Mouse (Mus musculus) brown adipose tissue, adult 24 weeks (tissue): ENCODE data around the gene Hunk. TPM values are rescaled to one million over a fixed set of nuclear protein-coding genes. Genes with fewer than 3 reads are reported as not detected.

Source experiments
- H3K27ac ChIP-seq: fragments of 200-500 bp; replicated peaks from 2 replicates; pipeline ENCODE4 v1.5.1; 2012; ENCODE audit warnings: low read depth, mild to moderate bottlenecking, low read length
- H3K4me1 ChIP-seq: fragments of 200-500 bp; 2 replicates; pipeline ENCODE4 v1.6.1; 2012; ENCODE audit warnings: low read length, mixed read lengths; ENCODE audit not compliant: control insufficient read depth, insufficient read depth, insufficient read length
- H3K4me3 ChIP-seq: fragments of 200-500 bp; 2 replicates; pipeline ENCODE4 v1.5.1; 2012; ENCODE audit warnings: low read depth, mild to moderate bottlenecking, low read length, moderate library complexity; ENCODE audit not compliant: insufficient read depth
- polyA plus RNA-seq: library from polyadenylated mRNA; stranded (reverse); fragments of >200 nt; gene quantifications from 2 replicates; pipeline ENCODE4 v1.2.4, GENCODE M21; 2012; ENCODE audit not compliant: missing spikeins, insufficient read depth, insufficient read length

Hunk gene
- polyA plus RNA-seq, 1 experiment = not detected

- Histone ChIP-seq H3K4me1 (no peaks in the 10 kb centered on the region), H3K4me3 (no peak overlapping the region), H3K27ac (no peak overlapping the region)
Measured at GRCm38 (mm10) chr16:90440654-90441053, 54.8 kb downstream of the Hunk start.

GRCm38 (mm10) chr16:90442991-90443390, 57.2 kb downstream of the Hunk start:
- Histone ChIP-seq H3K4me1 (no peaks in the 10 kb centered on the region), H3K27ac (no peak overlapping the region), H3K4me3 (no peak overlapping the region)

GRCm38 (mm10) chr16:90453197-90453596, 67.4 kb downstream of the Hunk start:
- H3K27ac ChIP-seq = no peak overlapping the region
- no peaks in the 10 kb centered on the region for H3K4me1 ChIP-seq
- H3K4me3 ChIP-seq = no peak overlapping the region

GRCm38 (mm10) chr16:90456495-90457125, 70.8 kb downstream of the Hunk start:
- Histone ChIP-seq H3K4me3 (no peak overlapping the region), H3K27ac (no peak overlapping the region), H3K4me1 (0 out of 2 replicates have a peak, but pooled peaks cover 5% of the 10 kb centered on the region)

GRCm38 (mm10) chr16:90458899-90459610, 73.2 kb downstream of the Hunk start:
- Histone ChIP-seq H3K4me3 (no peak overlapping the region), H3K27ac (no peak overlapping the region), H3K4me1 (peaks cover 10% of the 10 kb centered on the region; the same call in 1 of the 2 replicates)

DNA sequence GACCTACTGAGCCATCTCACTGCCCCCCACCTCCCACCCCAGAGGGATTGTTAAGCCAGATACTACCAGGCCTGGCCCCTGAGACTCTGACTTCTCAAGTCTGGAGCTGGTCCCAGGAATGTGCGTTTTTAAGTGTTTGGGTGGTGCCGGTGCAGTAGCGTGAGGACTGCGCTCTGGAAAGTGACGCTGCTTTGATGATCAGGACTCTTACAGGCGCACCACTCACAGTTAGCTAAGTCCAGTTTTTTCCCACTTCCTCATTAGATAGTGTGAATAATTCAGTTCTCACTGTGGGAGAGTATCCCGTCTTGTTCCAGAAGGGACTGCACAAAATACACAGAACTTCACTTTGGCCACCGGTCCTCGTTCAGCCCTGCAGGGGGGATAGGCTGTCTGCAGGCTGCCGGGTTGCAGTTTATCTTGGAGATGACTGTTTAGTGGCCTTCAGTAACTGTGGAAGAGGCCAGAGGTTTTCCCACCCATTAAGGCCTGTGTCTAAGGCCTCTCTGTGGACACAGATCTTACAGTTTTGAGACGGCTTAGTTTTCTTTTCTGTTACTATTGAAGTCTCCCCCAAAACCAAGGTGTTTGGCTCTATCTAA, 75.6 kb downstream of the Hunk start:
- Histone ChIP-seq H3K4me3 (no peak overlapping the region), H3K27ac (no peak overlapping the region), H3K4me1 (peaks cover 10% of the 10 kb centered on the region; the same call in 1 of the 2 replicates)

GRCm38 (mm10) chr16:90462728-90463275, 77.0 kb downstream of the Hunk start:
- no peak overlapping the region for H3K27ac ChIP-seq
- H3K4me1 ChIP-seq = peaks cover 10% of the 10 kb centered on the region; the same call in 1 of the 2 replicates
- H3K4me3 ChIP-seq = no peak overlapping the region

DNA sequence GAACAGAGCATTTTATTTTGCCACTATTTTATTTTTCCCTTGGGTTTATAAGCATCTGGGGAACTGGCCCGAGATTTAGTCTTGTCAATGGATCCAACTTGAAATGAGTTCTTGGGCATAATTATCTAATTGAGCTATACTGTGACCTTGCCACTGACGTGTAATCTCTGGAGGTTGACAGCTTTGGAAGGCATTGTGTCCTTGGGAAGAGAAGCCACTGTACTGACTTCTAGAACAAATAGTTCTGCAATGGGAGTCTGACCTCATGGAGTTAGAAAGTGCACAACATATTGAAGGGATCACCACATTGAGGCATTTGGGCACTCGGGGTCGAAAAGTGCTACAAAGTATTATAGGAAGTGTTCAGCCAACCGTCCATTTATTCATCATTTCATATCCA, 79.3 kb downstream of the Hunk start:
- Histone ChIP-seq H3K4me1 (peaks cover 7% of the 10 kb centered on the region; the same call in 1 of the 2 replicates), H3K4me3 (no peak overlapping the region), H3K27ac (no peak overlapping the region)

- Histone ChIP-seq H3K4me1 (no peaks in the 10 kb centered on the region), H3K4me3 (no peak overlapping the region), H3K27ac (no peak overlapping the region)
Measured at GRCm38 (mm10) chr16:90468286-90468685, 82.5 kb downstream of the Hunk start.

DNA sequence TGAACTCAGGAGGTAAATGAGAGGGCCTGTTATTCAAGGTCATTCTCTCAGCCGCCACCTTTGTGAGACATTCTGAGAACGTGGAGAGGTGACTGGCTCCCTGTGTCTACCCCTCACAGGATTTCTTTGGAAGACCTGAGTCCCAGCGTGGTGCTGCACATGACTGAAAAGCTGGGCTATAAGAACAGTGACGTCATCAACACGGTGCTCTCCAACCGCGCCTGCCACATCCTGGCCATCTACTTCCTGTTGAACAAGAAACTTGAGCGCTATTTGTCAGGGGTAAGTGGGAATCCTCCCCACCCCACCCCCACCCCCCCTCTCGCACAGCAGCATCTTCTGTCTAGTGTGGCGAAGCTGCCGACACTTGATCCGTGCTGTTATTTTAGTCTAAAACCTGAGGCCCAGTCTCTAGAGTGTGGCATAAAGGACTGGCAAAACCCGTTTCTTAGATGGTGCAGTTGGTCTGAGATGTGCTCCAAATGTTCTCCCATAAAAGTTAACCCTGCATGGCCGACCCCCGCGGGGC, 90.0 kb downstream of the Hunk start:
- Histone ChIP-seq H3K4me3 (no peak overlapping the region), H3K27ac (no peak overlapping the region), H3K4me1 (no peaks in the 10 kb centered on the region)

GRCm38 (mm10) chr16:90481612-90482011, 95.8 kb downstream of the Hunk start:
- H3K27ac ChIP-seq = no peak overlapping the region
- H3K4me3 ChIP-seq = no peak overlapping the region
- no peaks in the 10 kb centered on the region for H3K4me1 ChIP-seq

- H3K4me1 ChIP-seq = no peaks in the 10 kb centered on the region
- H3K4me3 ChIP-seq = no peak overlapping the region
- no peak overlapping the region for H3K27ac ChIP-seq
Measured at GRCm38 (mm10) chr16:90483341-90483740, 97.5 kb downstream of the Hunk start.

- no peak overlapping the region for H3K4me3 ChIP-seq
- no peak overlapping the region for H3K27ac ChIP-seq
- no peaks in the 10 kb centered on the region for H3K4me1 ChIP-seq
Measured at GRCm38 (mm10) chr16:90485125-90485524, 99.3 kb downstream of the Hunk start.

DNA sequence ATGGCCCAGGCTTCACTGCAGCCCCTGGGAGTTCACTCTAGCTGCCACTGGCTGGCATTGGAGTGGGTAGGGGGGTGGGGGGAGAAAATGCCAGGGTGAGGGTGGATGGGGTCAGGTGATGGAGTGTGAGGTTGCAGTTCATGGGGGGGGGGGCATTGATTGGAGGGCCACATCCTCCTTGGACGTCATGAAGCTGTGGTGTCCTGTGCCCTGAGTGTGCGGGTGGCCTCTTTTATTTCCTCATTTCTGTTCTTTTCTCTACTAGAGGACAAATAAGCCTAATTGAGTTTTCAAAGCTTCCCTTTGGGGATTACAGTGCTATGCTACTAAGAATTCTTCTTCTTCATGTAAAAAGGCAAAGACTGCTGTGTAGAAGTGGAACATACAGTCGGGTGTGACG, 99.8 kb downstream of the Hunk start:
- Histone ChIP-seq H3K4me1 (no peaks in the 10 kb centered on the region), H3K27ac (no peak overlapping the region), H3K4me3 (no peak overlapping the region)

DNA sequence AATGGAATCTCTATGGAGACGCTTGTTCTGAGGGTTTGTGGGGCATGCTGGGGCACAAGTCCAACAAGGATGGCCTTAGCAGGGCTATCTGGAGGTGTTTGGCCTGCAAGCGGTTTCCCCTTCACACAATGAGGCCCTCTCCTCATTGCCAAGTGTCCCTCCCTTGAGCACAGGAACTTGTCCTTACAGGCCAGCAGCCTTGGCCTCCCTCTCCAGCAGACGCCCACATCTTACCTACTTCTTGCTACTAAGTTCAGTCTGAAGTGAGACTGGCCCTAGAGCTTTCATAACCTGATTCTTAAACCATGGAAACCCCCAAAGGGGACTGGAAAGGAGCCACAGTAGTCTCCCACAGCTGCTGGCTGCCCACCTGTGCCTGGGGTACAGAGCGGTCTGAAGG, 104.3 kb downstream of the Hunk start:
- no peak overlapping the region for H3K4me3 ChIP-seq
- no peaks in the 10 kb centered on the region for H3K4me1 ChIP-seq
- no peak overlapping the region for H3K27ac ChIP-seq
